Mouse (Mus musculus) embryonic fibroblast, embryonic 13.5 days (primary cell): ENCODE data around the gene Repin1. TPM values are rescaled to one million over a fixed set of nuclear protein-coding genes. Genes with fewer than 3 reads are reported as not detected.
A peak's percentile ranks its signal among the peaks of the same experiment; 100 is the strongest.
"Not testable (repeated sequence)": the region's sequence is repeated elsewhere in the genome, so short reads cannot be mapped to it uniquely, and the experiment has no call there.

Experiments used
- H3K27ac ChIP-seq: 2 replicates; pipeline ENCODE4 v1.5.1; 2012; ENCODE audit warnings: low read length, control low read depth, inconsistent platforms; ENCODE audit not compliant: insufficient read depth
- H3K4me1 ChIP-seq: 2 replicates; pipeline ENCODE4 v1.6.1; 2011; ENCODE audit warnings: low read length; ENCODE audit not compliant: control insufficient read depth, insufficient read depth
- H3K4me3 ChIP-seq: 2 replicates; pipeline ENCODE4 v1.5.1; 2011; ENCODE audit warnings: mild to moderate bottlenecking, control low read depth, low read length; ENCODE audit not compliant: insufficient read depth
- CTCF ChIP-seq: IDR thresholded peaks from 2 replicates; pipeline ENCODE4 v1.5.1; 2011; ENCODE audit warnings: mild to moderate bottlenecking, control low read depth, low read length, moderate library complexity, borderline replicate concordance; ENCODE audit not compliant: insufficient read depth
- POLR2A ChIP-seq: IDR thresholded peaks from 2 replicates; pipeline ENCODE4 v1.6.1; 2011; ENCODE audit warnings: low read depth, mild to moderate bottlenecking, control low read depth, low read length, moderate library complexity
- polyA plus RNA-seq: library from polyadenylated mRNA; stranded (reverse); fragments of >200 nt; gene quantifications from 2 replicates; pipeline ENCODE4 v1.2.4, GENCODE M21; 2011; ENCODE audit warnings: low read depth; ENCODE audit not compliant: missing spikeins, insufficient read length

Repin1 gene
- polyA plus RNA-seq, 1 experiment, result 19.0 TPM

- H3K4me1 ChIP-seq, result peaks cover 4% of the 10 kb centered on the region; the same call in 1 of the 2 replicates
- H3K27ac ChIP-seq, result no peak overlapping the region
- H3K4me3 ChIP-seq, result no peak overlapping the region
- no peak for TF ChIP-seq POLR2A
- no peak for TF ChIP-seq CTCF
Observed at GRCm38 (mm10) chr6:48597233-48597625, 3.5 kb downstream of the Repin1 start.

- peaks cover 8% of the 10 kb centered on the region for H3K4me1 ChIP-seq
- peak overlapping the region; percentile 44; the same call in 1 of the 2 replicates for H3K27ac ChIP-seq
- TF ChIP-seq POLR2A (no peak), CTCF (no peak)
- no peak overlapping the region for H3K4me3 ChIP-seq
Observed at GRCm38 (mm10) chr6:48600594-48600993, 6.9 kb downstream of the Repin1 start.

- Histone ChIP-seq H3K27ac (peak within 1 kb of the TSS; percentile 71), H3K4me3 (peak within 1 kb of the TSS; percentile 59), H3K4me1 (peaks cover 8% of the 10 kb centered on the region)
- TF ChIP-seq POLR2A (peak; percentile 71), CTCF (no peak)
Observed at GRCm38 (mm10) chr6:48601271-48602079, 7.8 kb downstream of the Repin1 start, which contains the start of gene Zfp775. Gene Zfp775 (plus strand): TSS chr6:48602063.

GRCm38 (mm10) chr6:48602080-48602741, 8.5 kb downstream of the Repin1 start:
- Histone ChIP-seq H3K27ac (peak overlapping the region; percentile 43), H3K4me1 (peaks cover 8% of the 10 kb centered on the region), H3K4me3 (peak overlapping the region; percentile 59)
- TF ChIP-seq POLR2A (peak; percentile 39), CTCF (no peak)

- Histone ChIP-seq H3K4me3 (no peak overlapping the region), H3K27ac (no peak overlapping the region), H3K4me1 (no peaks in the 10 kb centered on the region)
- TF ChIP-seq CTCF, result no peak
- TF ChIP-seq POLR2A, result no peak
Observed at GRCm38 (mm10) chr6:48608124-48608523, 14.4 kb downstream of the Repin1 start.

GRCm38 (mm10) chr6:48609512-48609911, 15.8 kb downstream of the Repin1 start:
- Histone ChIP-seq H3K27ac (no peak overlapping the region), H3K4me1 (no peaks in the 10 kb centered on the region), H3K4me3 (no peak overlapping the region)
- TF ChIP-seq POLR2A (no peak), CTCF (no peak)

- no peak for TF ChIP-seq CTCF
- TF ChIP-seq POLR2A, result no peak
- no peak overlapping the region for H3K4me3 ChIP-seq
Observed at GRCm38 (mm10) chr6:48610657-48611056, 17.0 kb downstream of the Repin1 start.

GRCm38 (mm10) chr6:48613464-48613863, 19.8 kb downstream of the Repin1 start:
- TF ChIP-seq CTCF (no peak), POLR2A (no peak)
- Histone ChIP-seq H3K4me1 (no peaks in the 10 kb centered on the region), H3K27ac (no peak overlapping the region), H3K4me3 (no peak overlapping the region)

More at GRCm38 (mm10) chr6:48610657-48611056, 17.0 kb downstream of the Repin1 start:
- Histone ChIP-seq H3K27ac (no peak overlapping the region), H3K4me1 (no peaks in the 10 kb centered on the region)

GRCm38 (mm10) chr6:48614756-48615155, 21.1 kb downstream of the Repin1 start:
- Histone ChIP-seq H3K4me3 (no peak overlapping the region), H3K27ac (no peak overlapping the region), H3K4me1 (no peaks in the 10 kb centered on the region)
- no peak for TF ChIP-seq POLR2A
- TF ChIP-seq CTCF, result no peak

GRCm38 (mm10) chr6:48620031-48620430, 26.3 kb downstream of the Repin1 start:
- H3K4me1 ChIP-seq, result no peaks in the 10 kb centered on the region
- TF ChIP-seq CTCF (no peak), POLR2A (no peak)
- H3K4me3 ChIP-seq, result no peak overlapping the region
- H3K27ac ChIP-seq, result no peak overlapping the region

GRCm38 (mm10) chr6:48622186-48622843, 28.6 kb downstream of the Repin1 start:
- not testable (repeated sequence) for H3K4me3 ChIP-seq, H3K27ac ChIP-seq, H3K4me1 ChIP-seq
